Mouse (Mus musculus) left cerebral cortex, adult 11 months (tissue): ENCODE measurements around the gene Ak1.

Experiments used
- DNase-seq: peaks from one replicate; pipeline ENCODE4 v3.0.0; 2022; ENCODE audit warnings: low spot score

The Ak1 gene

DNA sequence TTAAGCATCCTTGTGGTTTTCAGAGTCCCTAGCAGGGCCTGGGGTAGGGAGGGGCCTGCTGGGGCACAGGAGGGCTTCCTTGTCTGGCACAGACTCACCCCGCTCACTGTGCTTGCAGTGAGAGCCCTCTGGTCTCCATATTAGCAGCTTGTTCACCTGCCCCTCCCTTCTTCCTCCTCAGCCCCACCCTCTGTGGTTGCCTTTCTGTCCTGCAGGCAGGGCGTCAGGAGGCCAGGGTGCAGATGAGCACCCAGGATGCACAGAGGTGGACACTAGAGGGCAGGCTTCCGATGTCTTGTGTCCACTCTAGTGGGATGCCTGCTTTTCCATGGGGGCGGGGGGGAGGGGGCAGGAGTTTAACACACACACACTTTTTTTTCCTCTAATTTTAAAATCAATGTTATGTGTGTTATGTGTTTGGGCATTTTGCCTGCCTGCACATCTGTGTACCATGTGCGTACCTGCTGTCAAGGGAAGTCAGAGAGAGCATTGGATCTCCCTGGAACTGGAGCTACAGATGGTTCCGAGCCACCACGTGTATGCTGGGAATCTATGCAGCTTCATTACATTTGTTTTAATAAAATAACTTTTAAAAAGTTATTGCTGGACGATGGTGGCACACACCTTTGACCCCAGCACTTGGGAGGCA is 20.0 kb upstream of the Ak1 start:
- no peak for DNase-seq

- DNase-seq: peak; percentile 75
These were observed 18.9 kb upstream of the Ak1 start for GRCm38 (mm10) chr2:32602600-32603054.

- DNase-seq: no peak
These were observed 16.9 kb upstream of the Ak1 start for GRCm38 (mm10) chr2:32604631-32605030.

DNA sequence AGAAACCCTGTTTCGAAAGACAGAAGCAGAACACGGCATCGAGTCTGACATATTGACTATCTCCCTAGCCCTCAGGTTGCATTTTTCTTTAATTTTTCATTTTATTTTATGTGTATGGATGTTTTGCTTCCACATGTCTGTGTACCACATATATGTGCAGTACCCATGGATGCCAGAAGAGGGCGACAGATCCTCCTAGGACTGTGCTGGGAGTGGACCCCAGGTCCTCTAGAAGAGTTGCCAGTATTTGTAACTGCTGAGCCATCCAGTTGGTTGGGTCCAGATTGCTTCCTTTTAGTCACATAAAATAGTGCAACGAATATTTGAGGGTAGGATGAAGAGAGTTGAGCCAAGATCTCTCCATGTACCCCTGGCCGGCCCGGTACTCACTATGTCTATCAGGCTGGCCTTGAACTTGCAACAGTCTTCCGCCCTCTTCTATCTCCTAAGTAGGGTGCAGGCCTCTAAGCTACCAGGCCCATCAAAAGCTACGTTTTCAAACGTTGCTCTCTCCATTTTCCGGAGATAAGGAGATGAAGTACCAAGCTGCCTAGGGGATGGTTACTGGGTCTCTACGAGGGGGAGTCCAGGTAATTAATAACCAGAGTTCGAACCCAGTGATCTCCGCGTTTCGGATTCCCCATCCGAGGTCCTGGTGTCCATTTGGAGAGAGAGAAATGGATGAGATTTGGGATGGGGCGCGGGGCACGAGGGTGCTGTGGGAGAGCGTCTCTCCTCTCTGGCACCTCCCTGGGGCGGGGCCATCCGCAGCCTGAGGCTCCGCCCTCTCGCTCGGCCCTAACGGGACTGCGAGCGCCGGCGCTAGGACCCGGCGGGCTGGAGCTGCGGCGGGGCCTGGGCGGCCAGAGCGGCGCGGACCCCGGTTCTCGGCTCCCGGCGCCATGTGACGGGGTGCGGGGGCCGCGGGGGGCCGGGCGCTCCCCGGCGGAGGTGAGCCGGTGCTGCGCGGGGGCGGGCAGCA is 15.1 kb upstream of the Ak1 start:
- DNase-seq: no peak

- DNase-seq: no peak
These were observed 14.2 kb upstream of the Ak1 start for GRCm38 (mm10) chr2:32607262-32607947.

- DNase-seq: no peak
These were observed 13.3 kb upstream of the Ak1 start for GRCm38 (mm10) chr2:32608141-32608777.

DNA sequence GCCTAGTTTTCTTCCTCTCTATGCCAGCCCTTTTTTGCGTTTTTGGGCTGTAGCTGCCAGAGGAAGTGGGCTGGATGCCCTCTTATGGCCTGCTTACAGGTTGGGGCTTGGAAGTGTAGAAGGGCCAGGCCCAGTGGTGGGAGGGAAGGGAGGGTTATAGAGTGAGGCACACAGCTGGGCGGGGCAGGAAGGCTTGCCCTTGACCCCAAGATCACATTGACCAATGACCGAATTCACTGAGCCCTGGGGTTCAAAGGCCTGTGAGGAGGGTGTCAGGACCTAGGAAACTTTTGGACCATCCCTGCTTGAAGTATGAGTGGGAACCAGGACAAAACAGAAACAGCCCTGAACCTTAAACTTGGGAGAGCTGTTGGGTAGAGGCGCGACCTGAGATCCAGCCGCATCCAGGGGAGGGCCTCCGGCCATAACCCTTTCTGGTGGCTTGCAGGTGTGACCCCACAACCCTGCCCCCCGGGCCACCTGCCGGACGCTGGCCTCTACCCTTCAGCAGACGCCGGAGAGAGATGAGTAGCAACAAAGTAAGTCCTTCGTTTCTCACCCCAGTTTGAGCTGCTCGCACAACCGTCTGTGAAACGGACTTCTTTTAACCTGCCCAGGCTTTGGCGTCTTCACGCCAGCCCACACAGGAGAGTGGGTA is 12.7 kb upstream of the Ak1 start:
- no peak for DNase-seq

- DNase-seq: no peak
These were observed 10.8 kb upstream of the Ak1 start for GRCm38 (mm10) chr2:32610610-32611229.

DNA sequence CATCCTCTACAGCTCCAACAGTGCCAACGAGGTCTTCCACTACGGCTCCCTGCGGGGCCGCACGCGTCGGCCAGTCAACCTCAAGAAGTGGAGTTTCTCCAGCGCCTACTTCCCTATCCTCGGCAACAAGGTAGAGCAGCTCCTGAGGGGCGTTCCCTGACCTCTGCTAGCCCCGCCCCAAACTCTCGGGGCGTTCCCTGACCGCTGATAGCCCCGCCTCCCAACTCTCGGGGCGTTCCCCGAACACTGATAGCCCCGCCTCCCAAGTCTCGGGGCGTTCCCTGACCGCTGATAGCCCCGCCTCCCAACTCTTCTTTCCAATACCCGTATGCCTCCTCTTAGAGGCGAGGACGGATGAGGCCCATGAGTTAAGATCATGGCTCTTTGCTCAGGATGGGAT is 9.3 kb upstream of the Ak1 start:
- DNase-seq: no peak

GRCm38 (mm10) chr2:32617109-32617508 is 4.4 kb upstream of the Ak1 start:
- no peak for DNase-seq

GRCm38 (mm10) chr2:32617601-32618000 is 4.0 kb upstream of the Ak1 start:
- DNase-seq: no peak

DNA sequence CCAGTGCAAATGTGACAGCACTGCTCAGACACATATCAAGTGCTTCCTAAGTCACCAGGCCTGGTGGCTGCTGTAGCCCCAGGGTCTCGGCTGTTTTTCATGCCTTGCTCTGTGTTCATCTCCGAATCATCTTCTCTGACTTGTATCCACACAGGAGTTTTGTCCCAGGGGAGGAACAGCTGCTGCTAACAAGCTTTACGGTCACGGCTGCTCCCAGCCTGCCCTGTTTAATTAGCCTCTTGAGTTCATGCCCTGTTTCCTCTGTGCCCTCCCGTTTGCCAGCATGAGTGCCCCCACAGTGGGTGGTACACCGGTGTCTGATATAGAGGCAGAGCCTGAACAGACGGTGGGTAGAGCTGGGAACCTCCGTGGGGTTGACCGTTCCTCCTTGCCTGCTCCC is 3.5 kb upstream of the Ak1 start:
- DNase-seq: no peak

GRCm38 (mm10) chr2:32620682-32621516 is 659 bp upstream of the Ak1 start:
- DNase-seq: no peak

DNA sequence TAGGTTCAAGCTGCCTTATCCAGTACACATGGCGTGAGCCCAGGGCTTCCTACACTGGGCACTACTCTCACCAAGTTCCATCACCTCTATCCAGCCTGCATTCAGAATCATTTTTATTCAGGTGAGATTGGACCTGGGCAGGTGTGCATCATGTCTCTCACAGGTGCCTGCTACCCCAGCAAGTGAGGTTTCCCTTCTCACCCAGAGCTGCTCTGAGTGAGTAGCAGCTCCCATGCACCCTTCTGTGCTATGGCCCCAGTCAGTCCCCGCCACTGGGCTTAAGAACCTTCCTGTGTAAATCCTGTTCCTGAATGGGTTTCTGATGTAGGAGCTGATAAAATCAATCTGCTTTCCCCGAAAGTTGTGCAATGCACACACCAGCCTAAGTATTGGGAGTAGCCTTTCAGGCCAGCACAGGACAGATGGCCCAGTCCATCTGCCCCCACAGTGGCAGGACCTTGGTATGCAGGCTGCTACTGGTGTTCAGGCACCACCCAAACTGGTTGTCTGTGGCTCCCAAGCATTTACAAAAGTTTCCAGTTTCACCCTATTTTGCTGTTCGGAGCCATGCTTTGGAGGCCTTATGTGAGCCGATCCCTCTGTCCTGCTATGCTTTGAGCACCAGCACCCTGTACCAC is 2.7 kb downstream of the Ak1 start:
- no peak for DNase-seq

DNA sequence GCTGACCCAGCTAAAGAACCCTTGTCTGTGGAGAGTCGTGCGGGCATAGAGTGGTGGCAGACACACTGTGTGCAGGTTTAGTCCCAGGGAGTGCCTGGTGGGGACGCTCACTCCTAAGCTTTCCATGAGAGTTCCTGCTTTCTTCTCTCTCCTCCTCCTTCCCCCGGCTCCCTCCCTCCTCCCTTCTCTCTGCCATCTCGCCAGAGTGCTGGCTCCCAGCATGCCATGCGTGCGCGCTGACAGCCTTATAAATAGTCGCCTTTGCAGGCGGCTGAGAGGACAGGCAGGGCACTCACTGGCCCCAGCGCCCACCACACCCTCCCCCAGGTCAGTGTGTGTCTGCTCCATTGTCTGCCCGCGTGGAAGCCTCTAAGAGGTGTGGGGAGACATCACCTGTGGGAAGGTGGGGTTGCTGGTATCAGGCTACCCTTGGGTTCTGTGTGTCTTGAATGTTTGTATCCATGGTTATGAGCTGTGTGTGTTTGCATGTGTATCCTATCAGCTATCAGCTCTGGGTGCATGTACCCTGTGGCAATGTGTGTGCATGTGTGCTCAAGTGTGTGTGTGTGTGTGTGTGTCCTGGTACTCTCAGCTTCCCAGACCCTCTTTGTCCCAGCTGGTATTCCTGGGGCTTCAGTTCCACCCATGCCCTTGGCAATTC is 3.8 kb downstream of the Ak1 start:
- DNase-seq: peak; percentile 89

GRCm38 (mm10) chr2:32625873-32626694 is 4.5 kb downstream of the Ak1 start:
- no peak for DNase-seq

DNA sequence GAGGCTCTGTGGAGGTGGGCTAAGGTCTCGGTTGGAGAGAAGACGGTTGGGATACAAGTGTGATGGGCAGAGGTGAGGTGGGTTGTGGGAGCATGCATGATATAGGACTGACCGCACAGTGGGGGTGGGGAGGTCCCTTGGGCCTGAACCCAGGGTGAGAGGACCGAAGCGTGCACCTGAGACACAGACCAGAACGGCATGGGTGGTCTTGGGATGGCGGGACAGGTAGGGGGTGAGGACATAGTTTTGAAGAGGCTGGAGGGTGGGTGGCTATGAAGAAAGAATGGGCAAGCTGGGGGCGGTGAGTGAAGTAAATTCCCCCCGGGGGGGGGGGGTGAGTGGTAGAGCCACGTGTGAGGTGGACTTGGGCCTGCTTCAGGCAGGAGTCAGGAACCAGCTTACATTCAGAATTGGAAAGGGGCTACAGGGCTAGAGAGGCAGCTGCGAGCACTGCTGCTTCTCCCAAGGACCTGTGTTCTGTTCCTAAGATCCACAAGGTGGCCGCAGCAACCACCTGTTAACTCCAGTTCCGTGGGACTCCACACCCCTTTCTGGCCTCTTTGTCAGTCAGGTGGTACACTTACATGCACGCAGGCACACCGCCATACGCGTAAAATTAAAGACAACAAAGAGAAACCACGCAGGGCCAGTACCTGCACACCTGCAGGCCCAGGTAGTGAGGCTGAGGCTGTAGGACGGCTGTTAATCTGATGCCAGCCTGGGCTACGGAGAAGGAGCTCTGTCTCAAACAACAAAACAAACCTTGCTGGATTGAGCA is 5.9 kb downstream of the Ak1 start:
- DNase-seq: no peak
